Mouse (Mus musculus) ES-E14 (cell line): ENCODE measurements at regions not wholly inside any gene's neighbourhood (a gene's known extent, or its start where the extent isn't known, plus 50 kb on each side); places are given as distances from the start of the nearest gene placed in this dataset.

ENCODE experiments used
- DNase-seq: peaks from one replicate; pipeline ENCODE4 v3.0.0-alpha.2; 2013; ENCODE audit warnings: low read depth, low spot score
- H3K27ac ChIP-seq: 2 replicates; pipeline ENCODE4 v1.5.1; 2012; ENCODE audit warnings: low read depth, mild to moderate bottlenecking, low read length, moderate library complexity, mixed read lengths; ENCODE audit not compliant: poor library complexity, insufficient read depth, severe bottlenecking
- H3K36me3 ChIP-seq: 2 replicates; pipeline ENCODE4 v1.6.1; 2012; ENCODE audit warnings: mild to moderate bottlenecking, low read length, moderate library complexity, mixed read lengths; ENCODE audit not compliant: control insufficient read depth, poor library complexity, insufficient read depth, severe bottlenecking
- H3K4me1 ChIP-seq, 2 experiments: fragments of 150-350 bp in 1 of 2; sonication (generic) in 1 of 2; 2 replicates each; pipeline ENCODE4 v1.6.1; 2012; ENCODE audit warnings: low read length in 2 of 2, mild to moderate bottlenecking in 1 of 2, mixed read lengths in 1 of 2; ENCODE audit not compliant: control insufficient read depth in 2 of 2, insufficient read depth in 2 of 2, poor library complexity in 1 of 2
- H3K4me3 ChIP-seq, 2 experiments: fragments of 150-350 bp in 1 of 2; sonication (generic) in 1 of 2; 2 replicates each; pipeline ENCODE4 v1.5.1; 2012; ENCODE audit warnings: low read length in 2 of 2, low read depth in 1 of 2, mild to moderate bottlenecking in 1 of 2, mixed read lengths in 1 of 2; ENCODE audit not compliant: insufficient read depth in 1 of 2, poor library complexity in 1 of 2, severe bottlenecking in 1 of 2
- H3K9ac ChIP-seq: 2 replicates; pipeline ENCODE4 v1.6.1; 2012; ENCODE audit warnings: low read depth, mild to moderate bottlenecking, low read length, mixed read lengths; ENCODE audit not compliant: poor library complexity, insufficient read depth, severe bottlenecking
- H3K9me3 ChIP-seq: fragments of 150-350 bp; sonication (generic); 2 replicates; pipeline ENCODE4 v1.6.1; 2012; ENCODE audit warnings: low read depth, mild to moderate bottlenecking, low read length; ENCODE audit not compliant: control insufficient read depth, insufficient read depth
- CHD2 ChIP-seq: IDR thresholded peaks from 2 replicates; pipeline ENCODE4 v1.6.1; 2014; ENCODE audit warnings: mild to moderate bottlenecking, low read depth, low read length, inconsistent platforms
- HCFC1 ChIP-seq: IDR thresholded peaks from 2 replicates; pipeline ENCODE4 v1.6.1; 2012; ENCODE audit warnings: low read length, inconsistent platforms, borderline replicate concordance; ENCODE audit not compliant: insufficient read depth
- MAFK ChIP-seq: IDR thresholded peaks from 2 replicates; pipeline ENCODE4 v1.6.1; 2014; ENCODE audit warnings: mild to moderate bottlenecking, low read depth, low read length, inconsistent platforms; ENCODE audit not compliant: insufficient read depth
- ZC3H11A ChIP-seq: IDR thresholded peaks from 2 replicates; pipeline ENCODE4 v1.6.1; 2012; ENCODE audit warnings: low read depth, mild to moderate bottlenecking, inconsistent platforms, low read length, borderline replicate concordance
- ZNF384 ChIP-seq: IDR thresholded peaks from 2 replicates; pipeline ENCODE4 v1.6.1; 2012; ENCODE audit warnings: low read depth, low read length, inconsistent platforms
- in situ Hi-C, 2 experiments: fragments of 600-800 bp; cut with MboI; formaldehyde crosslinking; loops; one replicate each; pipeline ENCODE4 v1.15.1; 2025; ENCODE audit warnings: low sequenced_read_pairs in 2 of 2, inconsistent platforms in 1 of 2; ENCODE audit not compliant: unreplicated experiment in 2 of 2

DNA sequence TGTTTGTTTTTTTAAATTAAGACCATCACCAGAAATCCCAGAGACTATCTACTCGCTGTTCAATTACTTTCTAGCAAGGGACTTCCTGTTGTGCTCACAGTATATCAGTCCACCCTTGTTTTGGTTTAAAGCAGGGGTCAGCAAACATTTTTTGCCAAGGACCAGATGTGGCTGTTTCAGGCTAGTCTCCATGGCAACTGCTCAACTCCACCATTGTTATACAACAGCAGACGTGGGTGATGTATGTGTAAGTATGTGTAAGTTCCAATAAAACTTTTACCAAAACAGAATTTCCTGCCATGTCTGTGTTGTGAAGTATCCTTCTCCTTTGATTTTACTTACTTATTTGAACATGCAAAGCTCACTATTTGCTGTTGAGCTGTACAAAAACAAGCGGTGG lies 259.9 kb downstream of the Dhx15 start:
- in situ Hi-C loops: no loop called here
- H3K27ac ChIP-seq: no peak overlapping the region
- no peaks in the 10 kb centered on the region for H3K36me3 ChIP-seq
- no peak for DNase-seq
- no peaks in the 10 kb centered on the region for H3K4me1 ChIP-seq
- H3K9ac ChIP-seq: no peak overlapping the region
- H3K9me3 ChIP-seq: no peaks in the 10 kb centered on the region
- no peak for TF ChIP-seq HCFC1
- TF ChIP-seq ZC3H11A: no peak
- no peak for TF ChIP-seq CHD2
- no peak for TF ChIP-seq ZNF384
- TF ChIP-seq MAFK: no peak
- H3K4me3 ChIP-seq: no peak overlapping the region

DNA sequence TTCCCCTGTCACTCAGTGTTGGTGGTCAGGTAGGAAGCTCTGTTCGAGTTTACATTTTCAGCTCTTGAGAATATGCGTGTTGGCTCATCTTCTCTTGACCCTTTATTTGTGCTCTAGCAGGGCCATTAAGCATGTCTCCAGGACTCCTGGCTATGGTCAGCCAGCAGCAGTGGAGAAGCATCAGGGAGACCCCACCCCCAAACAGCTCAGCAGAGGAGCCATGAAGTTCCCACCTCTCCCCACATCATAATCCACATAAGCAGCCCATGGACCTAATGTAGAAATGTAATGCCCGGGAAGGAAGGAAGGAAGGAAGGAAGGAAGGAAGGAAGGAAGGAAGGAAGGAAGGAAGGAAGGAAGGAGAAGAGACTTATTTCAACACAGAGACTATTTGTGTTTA lies 261.5 kb downstream of the Dhx15 start:
- no peaks in the 10 kb centered on the region for H3K9me3 ChIP-seq
- no peak overlapping the region for H3K27ac ChIP-seq
- DNase-seq: no peak
- no peak overlapping the region for H3K4me3 ChIP-seq
- H3K9ac ChIP-seq: no peak overlapping the region
- no peaks in the 10 kb centered on the region for H3K36me3 ChIP-seq
- H3K4me1 ChIP-seq: no peaks in the 10 kb centered on the region
- in situ Hi-C loops: no loop called here
- TF ChIP-seq ZNF384 (no peak), MAFK (no peak), ZC3H11A (no peak), CHD2 (no peak), HCFC1 (no peak)

DNA sequence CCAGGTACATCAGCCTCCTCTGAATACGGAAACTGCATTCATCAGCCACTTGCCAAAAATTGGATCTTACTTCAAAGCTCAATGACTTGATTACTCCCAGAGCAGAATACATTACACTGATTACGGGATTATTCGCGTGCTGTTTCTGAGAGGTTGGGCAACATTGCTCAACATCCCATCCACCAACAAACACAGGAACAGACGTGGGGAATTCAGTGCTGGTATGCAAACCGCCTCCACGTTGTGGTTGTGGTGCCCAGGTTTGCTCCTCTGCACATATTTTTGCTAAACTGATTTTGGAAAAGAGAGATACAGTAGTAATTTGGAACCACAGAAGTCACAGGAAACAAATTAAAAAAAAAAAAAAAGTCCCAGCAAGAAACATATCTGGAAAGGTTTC lies 266.9 kb downstream of the Dhx15 start:
- no peak for TF ChIP-seq MAFK
- no peak for TF ChIP-seq CHD2
- TF ChIP-seq ZNF384: no peak
- no peak for TF ChIP-seq ZC3H11A
- no peak for TF ChIP-seq HCFC1
- H3K36me3 ChIP-seq: no peaks in the 10 kb centered on the region
- H3K27ac ChIP-seq: no peak overlapping the region
- in situ Hi-C loops: no loop called here
- H3K9me3 ChIP-seq: no peaks in the 10 kb centered on the region
- no peak overlapping the region for H3K4me3 ChIP-seq
- H3K9ac ChIP-seq: no peak overlapping the region
- no peak for DNase-seq
- no peaks in the 10 kb centered on the region for H3K4me1 ChIP-seq

DNA sequence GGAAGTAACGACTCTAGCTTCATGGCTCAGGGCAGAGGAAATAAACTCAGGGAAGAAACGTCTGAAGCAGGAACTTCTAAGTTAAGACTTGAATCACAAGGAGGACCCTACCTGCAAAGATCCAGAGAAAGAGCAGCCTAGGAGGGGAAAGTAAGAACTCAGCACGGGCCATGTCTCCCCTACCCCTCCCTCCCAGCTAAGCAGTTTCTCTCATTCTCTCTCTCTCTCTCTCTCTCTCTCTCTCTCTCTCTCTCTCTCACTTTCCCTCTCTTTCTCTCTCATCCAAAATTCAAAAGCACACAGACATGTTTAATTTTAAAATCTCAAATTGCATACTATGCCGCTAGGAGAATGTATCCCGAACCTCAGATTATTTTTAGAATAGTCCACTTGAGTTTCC lies 267.3 kb downstream of the Dhx15 start:
- Histone ChIP-seq H3K27ac (no peak overlapping the region), H3K4me1 (no peaks in the 10 kb centered on the region), H3K4me3 (no peak overlapping the region), H3K9me3 (no peaks in the 10 kb centered on the region), H3K9ac (no peak overlapping the region), H3K36me3 (no peaks in the 10 kb centered on the region)
- in situ Hi-C loops: no loop called here
- no peak for TF ChIP-seq ZC3H11A
- no peak for TF ChIP-seq MAFK
- TF ChIP-seq ZNF384: no peak
- no peak for TF ChIP-seq HCFC1
- no peak for TF ChIP-seq CHD2
- DNase-seq: no peak

DNA sequence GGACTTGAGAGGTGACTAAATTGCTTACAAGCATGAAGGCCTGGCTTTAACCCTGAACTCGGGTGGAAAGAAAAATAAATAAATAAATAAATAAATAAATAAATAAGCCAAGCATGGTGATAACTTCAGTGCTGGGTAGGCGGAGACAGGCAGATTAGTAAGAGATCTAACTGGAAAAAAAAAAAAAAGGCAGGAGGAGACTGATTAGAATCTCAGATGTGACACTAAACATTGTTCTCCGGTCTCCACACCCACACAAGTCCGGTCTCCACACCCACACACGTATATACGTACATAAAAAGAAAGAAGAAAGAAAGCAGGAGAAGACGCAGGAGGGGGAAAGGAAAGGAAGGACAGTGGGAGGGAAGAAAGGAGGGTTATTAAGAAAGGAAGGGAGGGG lies 267.8 kb downstream of the Dhx15 start:
- Histone ChIP-seq H3K4me3 (no peak overlapping the region), H3K4me1 (no peaks in the 10 kb centered on the region), H3K27ac (no peak overlapping the region), H3K9me3 (no peaks in the 10 kb centered on the region), H3K36me3 (no peaks in the 10 kb centered on the region), H3K9ac (no peak overlapping the region)
- in situ Hi-C loops: no loop called here
- DNase-seq: no peak
- TF ChIP-seq ZC3H11A: no peak
- TF ChIP-seq HCFC1: no peak
- TF ChIP-seq ZNF384: no peak
- no peak for TF ChIP-seq CHD2
- TF ChIP-seq MAFK: no peak
